Mouse (Mus musculus): ENCODE measurements around the gene Glrb.

- TF ChIP-seq POLR2A (IDR thresholded peaks at IDR 0.05; ENCODE audit: borderline replicate concordance, extremely low read depth, low read depth, low read length) = no peak
- TF ChIP-seq CTCF (IDR thresholded peaks at IDR 0.05; ENCODE audit: insufficient read depth, low read length) = no peak
Measured at GRCm38 (mm10) chr3:80852912-80853507, 60.5 kb downstream of the Glrb start.

Measured in lung, adult 2 months (tissue).